Mouse (Mus musculus): ENCODE results near the gene Prom1.

- TF ChIP-seq CTCF (IDR thresholded peaks at IDR 0.05; ENCODE audit: low read depth), result no peak
- TF ChIP-seq EP300 (IDR thresholded peaks at IDR 0.05; ENCODE audit: low read depth), result no peak
Observed at GRCm38 (mm10) chr5:44103121-44103520, 1.3 kb upstream of the Prom1 start.
